Mouse (Mus musculus) intestine, embryonic 15.5 days (tissue): Measurements from ENCODE around the gene Psmc1. TPM values are rescaled to one million over a fixed set of nuclear protein-coding genes. Genes with fewer than 3 reads are reported as not detected.
A peak's percentile ranks its signal among the peaks of the same experiment; 100 is the strongest.

Source experiments
- ATAC-seq: fragments of 200-750 bp; cut with Nextera tagmentation; 2 replicates; pipeline ENCODE4 v1.8.0; 2017; ENCODE audit warnings: moderate TSS enrichment, moderate library complexity
- H3K27ac ChIP-seq: fragments of 300-500 bp; sonication (generic); 2 replicates; pipeline ENCODE4 v1.5.1; 2015; ENCODE audit warnings: mild to moderate bottlenecking, inconsistent platforms
- H3K27me3 ChIP-seq: fragments of 300-500 bp; sonication (generic); replicated peaks from 2 replicates; pipeline ENCODE4 v1.6.1; 2015; ENCODE audit warnings: inconsistent platforms
- H3K36me3 ChIP-seq: fragments of 300-500 bp; sonication (generic); 2 replicates; pipeline ENCODE4 v1.6.1; 2015; ENCODE audit warnings: inconsistent platforms
- H3K4me1 ChIP-seq: fragments of 300-500 bp; sonication (generic); replicated peaks from 2 replicates; pipeline ENCODE4 v1.6.1; 2015; ENCODE audit warnings: inconsistent platforms
- H3K4me2 ChIP-seq: fragments of 300-500 bp; sonication (generic); replicated peaks from 2 replicates; pipeline ENCODE4 v1.6.1; 2015; ENCODE audit warnings: mild to moderate bottlenecking, inconsistent platforms
- H3K4me3 ChIP-seq: fragments of 300-500 bp; sonication (generic); replicated peaks from 2 replicates; pipeline ENCODE4 v1.5.1; 2015; ENCODE audit warnings: inconsistent platforms
- H3K9ac ChIP-seq: fragments of 300-500 bp; sonication (generic); 2 replicates; pipeline ENCODE4 v1.6.1; 2015; ENCODE audit warnings: inconsistent platforms
- H3K9me3 ChIP-seq: fragments of 300-500 bp; sonication (generic); 2 replicates; pipeline ENCODE4 v1.6.1; 2016; ENCODE audit warnings: inconsistent platforms
- WGBS: fragments of 180-500 bp; shearing (Covaris S2); methylation state at CpG from one replicate; pipeline ENCODE4 v1.1.7; 2015; 5-methylcytosine and 5-hydroxymethylcytosine counted together
- polyA plus RNA-seq: library from polyadenylated mRNA; unstranded; fragments of >200 nt; fragmentation: Nextera tagmentation; extraction: Ambion mirVana; gene quantifications from 2 replicates; pipeline ENCODE4 v1.2.1, GENCODE M21; 2015

Psmc1 gene
- polyA plus RNA-seq, 1 experiment from 2014 or later: 235 TPM

DNA sequence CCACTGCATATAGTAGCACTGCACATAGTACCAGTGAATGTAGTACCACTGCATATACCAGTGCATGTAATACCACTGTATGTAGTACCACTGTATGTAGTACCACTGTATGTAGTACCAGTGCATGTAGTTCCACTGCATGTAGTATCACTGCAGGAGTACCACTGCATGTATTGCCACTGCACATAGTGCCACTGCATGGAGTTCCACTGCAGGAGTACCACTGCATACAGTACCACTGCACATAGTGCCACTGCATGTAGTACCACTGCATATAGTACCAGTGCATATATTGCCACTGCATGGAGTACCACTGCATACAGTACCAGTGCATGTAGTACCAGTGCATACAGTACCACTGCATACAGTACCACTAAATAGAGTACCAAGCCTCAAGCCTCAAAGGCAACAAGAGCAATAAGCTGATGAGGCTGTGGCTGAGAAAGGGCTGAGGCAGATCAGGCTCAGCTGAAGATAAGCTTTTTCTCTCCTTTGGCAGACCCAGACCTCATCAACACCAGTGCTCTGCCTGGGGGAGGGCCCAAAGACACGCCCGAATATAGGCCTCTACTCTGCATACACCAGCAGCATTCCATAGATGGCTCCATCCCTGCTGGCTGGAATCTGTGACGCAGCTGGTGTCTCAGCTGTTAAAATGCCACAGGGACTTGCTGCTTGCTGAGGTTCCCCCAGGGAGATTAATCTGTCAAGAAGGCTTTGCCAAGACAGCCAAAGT lies 9.8 kb upstream of the Psmc1 start:
- no peaks in the 10 kb centered on the region for H3K4me1 ChIP-seq
- ATAC-seq: peak; percentile 20; the same call in 1 of the 2 replicates
- WGBS: 50% methylated on average over 3 of the region's 3 CpGs

GRCm38 (mm10) chr12:100100707-100101030 lies 9.3 kb upstream of the Psmc1 start:
- Histone ChIP-seq H3K9ac (no peak overlapping the region), H3K36me3 (no peaks in the 10 kb centered on the region), H3K27ac (no peak overlapping the region), H3K27me3 (no peaks in the 10 kb centered on the region), H3K4me3 (no peak overlapping the region), H3K4me1 (no peaks in the 10 kb centered on the region), H3K4me2 (no peak overlapping the region), H3K9me3 (no peaks in the 10 kb centered on the region)
- no peak for ATAC-seq
- 61% methylated on average over 3 of the region's 3 CpGs for WGBS

More for the DNA sequence above, 9.8 kb upstream of the Psmc1 start:
- Histone ChIP-seq H3K9ac (no peak overlapping the region), H3K4me3 (no peak overlapping the region), H3K9me3 (no peaks in the 10 kb centered on the region), H3K4me2 (no peak overlapping the region), H3K27ac (no peak overlapping the region), H3K27me3 (no peaks in the 10 kb centered on the region), H3K36me3 (no peaks in the 10 kb centered on the region)

GRCm38 (mm10) chr12:100101651-100102050 lies 8.3 kb upstream of the Psmc1 start:
- Histone ChIP-seq H3K9me3 (no peaks in the 10 kb centered on the region), H3K36me3 (no peaks in the 10 kb centered on the region), H3K27ac (no peak overlapping the region), H3K4me2 (no peak overlapping the region), H3K4me3 (no peak overlapping the region), H3K27me3 (no peaks in the 10 kb centered on the region), H3K9ac (no peak overlapping the region), H3K4me1 (peaks cover 2% of the 10 kb centered on the region; the same call in 1 of the 2 replicates)
- 72% methylated on average over 3 of the region's 3 CpGs for WGBS
- no peak for ATAC-seq

DNA sequence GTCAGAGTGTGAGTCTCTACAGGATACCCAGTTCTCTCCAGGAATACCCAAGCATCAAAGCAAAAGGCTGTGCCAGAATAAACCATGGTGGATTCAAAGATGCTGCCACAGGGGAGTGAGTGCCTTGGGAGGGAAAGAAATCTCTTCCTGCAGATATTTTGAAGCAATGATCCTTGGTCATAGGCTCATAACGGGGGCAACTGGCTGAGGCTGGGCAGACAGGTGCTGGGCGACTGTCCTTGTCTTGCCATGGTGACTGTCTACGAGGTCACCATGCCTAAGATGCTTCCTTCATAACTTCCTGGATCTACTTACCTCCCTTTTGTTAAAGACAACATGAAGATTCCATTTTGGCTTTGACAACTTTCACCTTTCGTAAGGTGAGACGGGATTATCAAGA lies 5.4 kb upstream of the Psmc1 start:
- H3K4me2 ChIP-seq: no peak overlapping the region
- H3K27me3 ChIP-seq: no peaks in the 10 kb centered on the region
- no peak overlapping the region for H3K4me3 ChIP-seq
- H3K9me3 ChIP-seq: no peaks in the 10 kb centered on the region
- no peaks in the 10 kb centered on the region for H3K36me3 ChIP-seq
- H3K4me1 ChIP-seq: peaks cover 2% of the 10 kb centered on the region; the same call in 1 of the 2 replicates
- ATAC-seq: no peak
- H3K27ac ChIP-seq: no peak overlapping the region
- H3K9ac ChIP-seq: no peak overlapping the region
- 86% methylated on average over 5 of the region's 5 CpGs for WGBS

GRCm38 (mm10) chr12:100106275-100106895 lies 3.6 kb upstream of the Psmc1 start:
- WGBS: 10% methylated on average over 20 of the region's 20 CpGs
- peak; percentile 73 for ATAC-seq
- H3K27me3 ChIP-seq: no peaks in the 10 kb centered on the region
- H3K9ac ChIP-seq: no peak overlapping the region
- no peak overlapping the region for H3K4me2 ChIP-seq
- no peaks in the 10 kb centered on the region for H3K36me3 ChIP-seq
- H3K4me3 ChIP-seq: no peak overlapping the region
- H3K4me1 ChIP-seq: peaks cover 9% of the 10 kb centered on the region
- no peak overlapping the region for H3K27ac ChIP-seq
- H3K9me3 ChIP-seq: no peaks in the 10 kb centered on the region

GRCm38 (mm10) chr12:100107436-100107835 lies 2.5 kb upstream of the Psmc1 start:
- Histone ChIP-seq H3K27me3 (no peaks in the 10 kb centered on the region), H3K9ac (no peak overlapping the region), H3K4me1 (peaks cover 12% of the 10 kb centered on the region), H3K9me3 (no peaks in the 10 kb centered on the region), H3K36me3 (no peaks in the 10 kb centered on the region), H3K4me2 (no peak overlapping the region), H3K27ac (no peak overlapping the region), H3K4me3 (no peak overlapping the region)
- ATAC-seq: no peak
- WGBS: 53% methylated on average over 4 of the region's 4 CpGs

DNA sequence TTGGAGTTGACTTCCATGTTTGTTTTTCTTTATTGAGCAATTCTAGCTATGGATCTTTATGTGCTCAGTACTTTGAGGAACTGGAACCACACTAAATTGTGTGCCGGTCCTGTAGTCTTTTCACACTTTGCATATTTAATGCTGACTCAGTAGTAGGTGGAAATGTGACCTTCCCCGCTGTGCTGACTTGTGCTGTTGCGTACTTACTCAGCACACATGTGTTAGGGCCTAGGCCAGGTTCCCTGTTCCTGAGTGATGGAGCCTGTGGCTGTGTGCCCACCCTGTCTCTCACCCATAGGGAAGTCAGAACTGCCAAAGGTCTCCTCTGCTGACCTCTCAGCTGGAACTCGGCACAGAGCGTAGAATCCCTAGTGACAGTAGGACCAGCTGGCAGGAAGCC lies 6.0 kb downstream of the Psmc1 start:
- Histone ChIP-seq H3K4me2 (no peak overlapping the region), H3K27ac (no peak overlapping the region), H3K4me3 (no peak overlapping the region), H3K9me3 (no peaks in the 10 kb centered on the region), H3K27me3 (no peaks in the 10 kb centered on the region), H3K36me3 (peaks cover 57% of the 10 kb centered on the region), H3K4me1 (peaks cover 7% of the 10 kb centered on the region), H3K9ac (no peak overlapping the region)
- 94% methylated on average over 5 of the region's 5 CpGs for WGBS
- ATAC-seq: 0 out of 2 replicates have a peak, but pooled peaks have one; percentile 14

DNA sequence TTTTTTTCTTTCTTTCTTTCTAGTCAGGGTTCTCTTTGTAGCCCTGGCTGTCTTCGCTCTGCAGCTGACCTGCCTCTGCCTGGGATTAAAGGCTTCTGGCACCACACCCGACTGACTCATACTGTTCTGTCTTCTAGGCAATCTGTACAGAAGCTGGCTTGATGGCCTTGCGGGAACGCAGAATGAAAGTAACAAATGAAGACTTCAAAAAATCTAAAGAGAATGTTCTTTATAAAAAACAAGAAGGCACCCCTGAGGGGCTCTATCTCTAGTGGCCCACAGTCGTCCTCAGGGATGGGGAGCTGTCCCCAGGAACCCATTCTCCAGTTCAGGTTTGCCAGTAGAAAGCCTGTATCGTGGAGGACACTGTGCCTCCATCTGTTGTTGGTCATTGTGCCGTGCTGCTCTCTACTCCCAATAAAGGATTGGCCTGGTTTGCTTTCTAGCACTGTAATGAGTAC lies 13.0 kb downstream of the Psmc1 start:
- H3K27me3 ChIP-seq: no peaks in the 10 kb centered on the region
- H3K4me3 ChIP-seq: no peak overlapping the region
- no peaks in the 10 kb centered on the region for H3K9me3 ChIP-seq
- peaks cover 53% of the 10 kb centered on the region for H3K36me3 ChIP-seq
- no peak overlapping the region for H3K27ac ChIP-seq
- no peak overlapping the region for H3K4me2 ChIP-seq
- ATAC-seq: no peak
- peaks cover 5% of the 10 kb centered on the region; the same call in 1 of the 2 replicates for H3K4me1 ChIP-seq
- 78% methylated on average over 7 of the region's 7 CpGs for WGBS
- H3K9ac ChIP-seq: no peak overlapping the region

DNA sequence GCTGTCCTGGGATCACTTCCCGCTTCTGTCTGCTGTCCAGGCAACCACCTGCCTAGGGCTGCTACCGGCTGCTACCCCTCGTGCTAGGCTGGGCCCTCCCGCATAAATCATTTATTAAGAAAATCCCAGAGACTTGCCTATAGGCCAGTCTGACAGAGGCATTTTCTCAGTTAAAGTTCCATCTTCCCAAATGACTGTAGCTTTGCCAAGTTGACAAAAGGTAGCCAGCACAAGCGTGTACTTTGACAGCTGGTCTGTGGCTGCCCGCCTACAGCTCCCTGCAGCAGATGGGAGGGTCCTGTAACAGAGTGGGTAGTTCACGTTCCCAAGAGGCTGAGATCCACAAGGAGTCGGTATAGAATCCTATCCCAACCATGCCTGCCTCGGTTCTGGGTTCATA lies 13.5 kb downstream of the Psmc1 start:
- ATAC-seq: no peak
- H3K9me3 ChIP-seq: no peaks in the 10 kb centered on the region
- peaks cover 5% of the 10 kb centered on the region; the same call in 1 of the 2 replicates for H3K4me1 ChIP-seq
- H3K9ac ChIP-seq: no peak overlapping the region
- H3K27me3 ChIP-seq: no peaks in the 10 kb centered on the region
- no peak overlapping the region for H3K4me3 ChIP-seq
- no peak overlapping the region for H3K27ac ChIP-seq
- peaks cover 48% of the 10 kb centered on the region for H3K36me3 ChIP-seq
- H3K4me2 ChIP-seq: no peak overlapping the region
- 77% methylated on average over 9 of the region's 9 CpGs for WGBS

DNA sequence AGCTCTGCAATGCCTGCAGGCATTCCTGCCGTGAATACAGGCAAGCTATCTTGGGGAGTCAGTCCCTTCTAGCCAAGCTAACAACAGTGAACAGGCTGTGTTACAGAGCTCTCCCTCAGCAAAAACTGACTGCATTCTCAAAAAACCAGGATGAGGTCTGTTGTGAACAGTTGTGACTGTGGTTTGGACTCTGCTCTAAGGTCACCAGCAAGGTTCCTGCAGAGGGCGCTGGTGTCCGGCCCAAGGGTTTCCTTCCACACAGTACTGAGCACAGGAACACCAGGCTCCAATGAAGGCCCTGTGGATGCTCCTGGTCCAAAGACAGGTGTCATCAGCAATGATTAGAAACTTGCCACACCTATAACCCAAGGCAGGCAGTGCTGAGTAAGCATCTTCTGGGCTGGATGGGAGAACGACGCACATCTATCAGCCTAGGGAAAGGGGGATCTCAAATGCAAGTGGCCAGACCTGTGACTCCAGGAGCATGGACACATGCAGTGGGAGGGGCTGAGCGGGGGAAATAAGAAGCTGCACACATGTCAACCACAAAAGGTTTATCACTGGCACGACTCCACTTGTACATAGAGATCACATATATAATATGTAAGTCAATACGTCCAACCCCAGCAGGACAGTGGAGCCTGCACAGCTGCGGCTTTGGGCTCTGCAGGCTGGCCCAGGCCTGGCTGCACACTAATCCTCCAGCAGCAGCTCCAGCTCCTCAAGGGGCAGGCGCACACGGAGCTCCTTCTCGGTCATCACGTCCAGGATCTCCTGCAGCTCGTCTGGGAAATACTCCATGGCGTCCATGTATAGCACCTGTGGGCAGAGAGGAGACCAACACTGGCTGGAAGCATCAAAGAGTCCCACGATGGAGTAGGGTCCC lies 15.2 kb downstream of the Psmc1 start:
- Histone ChIP-seq H3K4me1 (peaks cover 5% of the 10 kb centered on the region; the same call in 1 of the 2 replicates), H3K4me2 (no peak overlapping the region), H3K36me3 (peaks cover 43% of the 10 kb centered on the region), H3K27ac (no peak overlapping the region), H3K4me3 (no peak overlapping the region), H3K9ac (no peak overlapping the region), H3K27me3 (no peaks in the 10 kb centered on the region), H3K9me3 (no peaks in the 10 kb centered on the region)
- WGBS: 83% methylated on average over 16 of the region's 16 CpGs
- no peak for ATAC-seq

DNA sequence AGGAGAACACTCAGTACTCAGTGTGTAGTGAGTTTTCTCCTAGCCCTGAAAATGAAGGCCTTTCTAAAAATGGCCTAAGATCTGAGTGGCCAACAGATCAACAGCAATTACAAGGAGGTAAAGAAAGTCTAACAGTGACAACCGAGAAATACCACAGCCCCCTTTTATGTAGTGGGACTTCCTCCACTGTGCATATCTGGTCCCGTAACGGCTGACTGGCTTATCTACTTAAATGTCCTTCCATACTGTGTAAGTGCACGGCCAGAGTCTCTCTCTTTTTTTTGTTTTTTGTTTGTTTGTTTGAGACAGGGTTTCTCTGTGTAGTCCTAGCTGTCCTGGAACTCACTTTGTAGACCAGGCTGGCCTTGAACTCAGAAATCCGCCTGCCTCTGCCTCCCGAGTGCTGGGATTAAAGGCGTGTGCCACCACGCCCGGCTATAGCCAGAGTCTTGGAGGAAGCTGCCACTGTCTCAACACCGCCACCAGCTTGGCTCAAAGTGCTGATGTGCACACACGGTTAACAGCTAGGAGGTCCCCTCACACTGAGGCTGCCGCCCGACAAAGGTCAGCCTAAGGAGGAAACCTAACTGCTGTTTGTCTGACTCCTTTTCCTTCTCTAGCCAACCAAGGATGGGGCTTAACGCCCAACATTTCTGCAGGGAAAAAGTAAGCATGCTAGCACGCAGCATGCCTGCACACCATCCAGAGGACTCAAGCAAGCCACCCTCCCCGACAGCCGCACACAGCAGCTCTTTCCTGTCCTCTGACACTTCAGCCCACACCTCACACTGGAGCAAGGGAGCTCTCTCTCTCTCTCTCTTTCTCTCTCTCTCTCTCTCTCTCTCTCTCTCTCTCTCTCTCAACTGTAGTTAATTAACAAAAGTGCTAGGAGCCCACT lies 17.3 kb downstream of the Psmc1 start:
- H3K27ac ChIP-seq: no peak overlapping the region; the same call in 1 of the 2 replicates
- H3K4me3 ChIP-seq: no peak overlapping the region
- H3K4me1 ChIP-seq: peaks cover 5% of the 10 kb centered on the region; the same call in 1 of the 2 replicates
- no peak overlapping the region for H3K9ac ChIP-seq
- ATAC-seq: no peak
- peaks cover 39% of the 10 kb centered on the region for H3K36me3 ChIP-seq
- 66% methylated on average over 17 of the region's 17 CpGs for WGBS
- no peak overlapping the region for H3K4me2 ChIP-seq
- no peaks in the 10 kb centered on the region for H3K27me3 ChIP-seq
- no peaks in the 10 kb centered on the region for H3K9me3 ChIP-seq
